8 mouse cellular contexts compared by ENCODE assay signal in the genomic region with DNA sequence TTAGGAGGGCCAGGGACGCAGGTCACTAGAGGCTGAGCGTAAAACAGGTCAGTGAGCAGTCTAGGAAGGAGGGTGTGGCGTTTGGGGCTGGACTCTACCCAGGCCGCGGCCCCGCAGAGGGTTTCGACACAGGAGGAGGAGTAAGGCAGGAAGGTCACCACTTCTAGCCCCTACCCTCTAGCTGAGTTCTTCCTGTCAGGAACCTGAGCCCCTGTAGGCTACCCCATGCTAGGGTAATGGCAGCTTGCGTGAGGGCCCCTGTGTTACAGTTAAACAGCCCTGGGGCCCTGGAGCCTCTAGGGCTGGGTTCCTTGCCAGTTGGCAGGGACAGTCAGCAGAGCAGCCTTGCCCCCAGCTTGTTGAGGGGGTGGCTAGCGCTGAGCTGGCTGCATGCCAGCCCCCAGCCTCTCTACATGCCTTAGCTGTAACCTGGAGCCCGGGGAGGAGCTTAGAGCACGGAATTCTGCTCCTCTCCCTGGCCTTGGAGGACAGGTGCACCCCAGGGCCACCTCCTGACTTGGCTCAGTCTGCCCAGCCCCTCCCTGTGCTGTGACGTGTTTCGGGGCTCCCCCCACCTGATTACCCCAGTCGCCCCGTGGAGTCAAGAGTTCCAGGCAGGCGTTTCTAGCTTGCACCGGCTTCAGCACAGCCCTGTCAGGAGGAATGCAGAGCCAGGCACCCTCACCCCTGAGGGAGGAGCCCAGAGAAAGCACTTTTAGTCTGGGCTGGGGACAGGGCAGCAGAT. TPM values are rescaled to one million over a fixed set of nuclear protein-coding genes. Genes with fewer than 3 reads are reported as not detected.
DNase-seq lines count a peak whose midpoint lies in the region; ATAC-seq and TF ChIP-seq lines count a peak whose summit lies in the region.

No protein-coding gene starts in this region.

- no peak overlapping the region for H3K9ac ChIP-seq in forebrain, embryonic 12.5 days
- peak overlapping the region; percentile 46 for H3K9ac ChIP-seq in hindbrain, embryonic 13.5 days

- peaks cover 29% of the 10 kb centered on the region for H3K4me1 ChIP-seq in forebrain, embryonic 12.5 days
- peaks cover 59% of the 10 kb centered on the region for H3K4me1 ChIP-seq in hindbrain, embryonic 13.5 days (replicated peaks)

- H3K27me3 ChIP-seq in C2C12 (ENCODE audit: control insufficient read depth, insufficient read depth, insufficient read length), result no peaks in the 10 kb centered on the region
- no peaks in the 10 kb centered on the region for H3K27me3 ChIP-seq in forebrain, embryonic 12.5 days
- no peaks in the 10 kb centered on the region for H3K27me3 ChIP-seq in hindbrain, embryonic 13.5 days

- no peaks in the 10 kb centered on the region for H3K9me3 ChIP-seq in forebrain, embryonic 12.5 days
- no peaks in the 10 kb centered on the region for H3K9me3 ChIP-seq in hindbrain, embryonic 13.5 days

- DNase-seq in adrenal gland, postnatal 36 days, result peak; percentile 79 to 84
- DNase-seq in layer of hippocampus, postnatal 25 days (ENCODE audit: extremely low spot score in 1 of 2, low spot score in 1 of 2), result peak; percentile 48 to 54
- peak; percentile 83 for DNase-seq in lung, postnatal 25 days (ENCODE audit: low spot score)
- peak; percentile 75 to 79 for DNase-seq in right cerebral cortex, postnatal 10 days (ENCODE audit: low spot score in 2 of 2)
- DNase-seq in c-Kit-positive CD71-positive TER-119-positive erythroid progenitor cells, embryonic 14.5 days (ENCODE audit: low spot score), result no peak

- peak overlapping the region; percentile 38; the same call in 1 of the 2 replicates for H3K27ac ChIP-seq in forebrain, embryonic 12.5 days
- peak overlapping the region; percentile 73 for H3K27ac ChIP-seq in hindbrain, embryonic 13.5 days

- 69% methylated on average over 17 of the region's 17 CpGs for WGBS in forebrain, embryonic 12.5 days
- 57% methylated on average over 17 of the region's 17 CpGs for WGBS in hindbrain, embryonic 13.5 days

- no peak overlapping the region for H3K4me3 ChIP-seq in C2C12 (ENCODE audit: insufficient read depth, poor library complexity, severe bottlenecking)
- H3K4me3 ChIP-seq in forebrain, embryonic 12.5 days (replicated peaks), result no peak overlapping the region
- no peak overlapping the region for H3K4me3 ChIP-seq in hindbrain, embryonic 13.5 days

- ATAC-seq in forebrain, embryonic 12.5 days (ENCODE audit: low FRiP score), result peak; percentile 34; the same call in 1 of the 2 replicates
- peak; percentile 43 for ATAC-seq in hindbrain, embryonic 13.5 days (ENCODE audit: low FRiP score)

- H3K4me2 ChIP-seq in forebrain, embryonic 12.5 days, result 0 out of 2 replicates have a peak overlapping the region, but pooled peaks have one; percentile 13
- H3K4me2 ChIP-seq in hindbrain, embryonic 13.5 days, result peak overlapping the region; percentile 21; the same call in 1 of the 2 replicates

- peaks cover 53% of the 10 kb centered on the region for H3K79me2 ChIP-seq in C2C12 (ENCODE audit: control insufficient read depth, insufficient read depth)

- peaks cover 12% of the 10 kb centered on the region for H3K79me3 ChIP-seq in C2C12 (ENCODE audit: low read depth)

- H3ac ChIP-seq in C2C12 (ENCODE audit: control insufficient read depth, insufficient read length, low read depth), result no peak overlapping the region

- TF ChIP-seq CTCF in C2C12 (IDR thresholded peaks at IDR 0.05; ENCODE audit: control insufficient read depth, insufficient read depth, insufficient read length), result no peak

- H3K36me3 ChIP-seq in C2C12 (ENCODE audit: control insufficient read depth, insufficient read depth), result peaks cover 27% of the 10 kb centered on the region
- H3K36me3 ChIP-seq in forebrain, embryonic 12.5 days (replicated peaks), result peaks cover 12% of the 10 kb centered on the region
- H3K36me3 ChIP-seq in hindbrain, embryonic 13.5 days, result peaks cover 35% of the 10 kb centered on the region

TF ChIP-seq in C2C12, 6 proteins besides CTCF, POLR2A, EP300 and RAD21:
- TF ChIP-seq FOSL1 (IDR thresholded peaks at IDR 0.05; ENCODE audit: insufficient read depth, low read length, poor library complexity, severe bottlenecking) (no peak), CEBPB (IDR thresholded peaks at IDR 0.05; ENCODE audit: low read depth) (peak; percentile 17), MAX (IDR thresholded peaks at IDR 0.05) (no peak), MYOD1 (IDR thresholded peaks at IDR 0.05; ENCODE audit: control insufficient read depth, insufficient read length, low read depth) (no peak)

RNA-seq across cellular contexts. Expression of a gene that starts 15.6 kb away (rescaled TPM):
- polyA plus RNA-seq in C2C12 (2012; fragmentation: generic; extraction: Trizol), result 5,791 TPM
- total RNA-seq in adrenal gland, postnatal 36 days (2021), result 100 to 1,000 TPM; 829 to 906 TPM
- 860 and 944 TPM in 2 replicates for polyA plus RNA-seq in forebrain, embryonic 12.5 days (2016; fragmentation: Nextera tagmentation; extraction: Ambion mirVana)
- 895 and 907 TPM in 2 replicates for polyA plus RNA-seq in hindbrain, embryonic 13.5 days (2015; fragmentation: Nextera tagmentation; extraction: Ambion mirVana)
- 100 to 1,000 TPM; 251 to 264 TPM for total RNA-seq in layer of hippocampus, postnatal 25 days (2021)

RNA-seq across cellular contexts. Expression of a gene that starts 21.4 kb away (rescaled TPM):
- 46.2 TPM for polyA plus RNA-seq in C2C12 (2012; fragmentation: generic; extraction: Trizol)
- 10 to 100 TPM; 53.9 to 69.5 TPM for total RNA-seq in adrenal gland, postnatal 36 days (2021)
- 60.4 and 67.4 TPM in 2 replicates for polyA plus RNA-seq in forebrain, embryonic 12.5 days (2016; fragmentation: Nextera tagmentation; extraction: Ambion mirVana)
- polyA plus RNA-seq in hindbrain, embryonic 13.5 days (2015; fragmentation: Nextera tagmentation; extraction: Ambion mirVana), result 42.2 and 42.4 TPM in 2 replicates
- total RNA-seq in layer of hippocampus, postnatal 25 days (2021), result 10 to 100 TPM; 65.8 to 79.7 TPM

RNA-seq across cellular contexts. Expression of a gene that starts 37.2 kb away (rescaled TPM):
- polyA plus RNA-seq in C2C12 (2012; fragmentation: generic; extraction: Trizol), result 46.8 TPM
- 10 to 100 TPM; 33.5 to 54.2 TPM for total RNA-seq in adrenal gland, postnatal 36 days (2021)
- polyA plus RNA-seq in forebrain, embryonic 12.5 days (2016; fragmentation: Nextera tagmentation; extraction: Ambion mirVana), result 24.6 and 25.3 TPM in 2 replicates
- polyA plus RNA-seq in hindbrain, embryonic 13.5 days (2015; fragmentation: Nextera tagmentation; extraction: Ambion mirVana), result 19.9 and 23.4 TPM in 2 replicates
- 10 to 100 TPM; 30.9 to 41.9 TPM for total RNA-seq in layer of hippocampus, postnatal 25 days (2021)

RNA-seq across cellular contexts. Expression of a gene that starts 59.2 kb away (rescaled TPM):
- 9.2 TPM for polyA plus RNA-seq in C2C12 (2012; fragmentation: generic; extraction: Trizol)
- total RNA-seq in adrenal gland, postnatal 36 days (2021), result 10 to 100 TPM; 20.8 to 22.6 TPM
- 20.0 and 23.2 TPM in 2 replicates for polyA plus RNA-seq in forebrain, embryonic 12.5 days (2016; fragmentation: Nextera tagmentation; extraction: Ambion mirVana)
- 30.0 TPM in 2 replicates for polyA plus RNA-seq in hindbrain, embryonic 13.5 days (2015; fragmentation: Nextera tagmentation; extraction: Ambion mirVana)
- total RNA-seq in layer of hippocampus, postnatal 25 days (2021), result 10 to 100 TPM; 27.6 to 39.7 TPM
